Mouse (Mus musculus) testis, postnatal 14 days (tissue): ENCODE results near the gene Ankrd44.
"Not testable (repeated sequence)": the region's sequence is repeated elsewhere in the genome, so short reads cannot be mapped to it uniquely, and the experiment has no call there.

Source experiments
- DNase-seq: peaks from one replicate; pipeline ENCODE4 v3.0.0; 2021; ENCODE audit warnings: low spot score

The Ankrd44 gene

GRCm38 (mm10) chr1:54925971-54926771, at the start of gene Ankrd44:
TSS of gene Ankrd44 (minus strand) at chr1:54926387.
- DNase-seq: peak; percentile 69

DNA sequence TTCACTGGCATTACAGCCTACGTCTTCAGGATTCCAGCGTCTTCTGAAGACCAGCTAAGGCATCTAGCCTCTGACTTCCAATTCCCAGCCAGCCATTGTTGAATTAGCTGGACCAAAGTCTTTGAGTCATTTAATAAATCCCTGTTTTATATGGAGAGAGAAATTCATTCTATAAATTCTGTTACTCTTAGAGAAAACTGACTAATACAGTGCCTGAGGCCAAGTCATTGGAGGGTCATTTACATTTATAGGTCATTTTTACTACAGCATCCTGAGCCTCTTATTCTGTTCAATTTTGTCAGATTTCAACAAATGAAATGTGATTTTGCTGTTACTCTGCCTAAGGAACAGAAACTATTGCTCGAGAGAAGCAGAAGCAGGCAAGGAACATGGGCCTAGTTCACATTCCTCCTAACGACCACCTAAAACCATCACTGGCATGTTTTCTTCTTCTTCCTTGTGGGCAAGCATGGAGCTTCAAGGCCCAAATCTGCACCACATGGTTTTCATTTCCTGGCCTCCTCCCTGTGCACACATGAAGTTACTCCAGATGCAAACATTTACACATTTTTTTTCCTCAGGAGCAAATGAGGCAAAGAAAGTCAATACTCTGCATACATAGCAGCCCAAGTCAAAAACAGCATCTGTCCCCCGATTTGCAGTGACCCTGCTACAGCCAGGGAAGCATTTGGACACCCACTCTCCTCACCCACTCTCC, 45.7 kb upstream of the Ankrd44 start:
- DNase-seq: no peak

DNA sequence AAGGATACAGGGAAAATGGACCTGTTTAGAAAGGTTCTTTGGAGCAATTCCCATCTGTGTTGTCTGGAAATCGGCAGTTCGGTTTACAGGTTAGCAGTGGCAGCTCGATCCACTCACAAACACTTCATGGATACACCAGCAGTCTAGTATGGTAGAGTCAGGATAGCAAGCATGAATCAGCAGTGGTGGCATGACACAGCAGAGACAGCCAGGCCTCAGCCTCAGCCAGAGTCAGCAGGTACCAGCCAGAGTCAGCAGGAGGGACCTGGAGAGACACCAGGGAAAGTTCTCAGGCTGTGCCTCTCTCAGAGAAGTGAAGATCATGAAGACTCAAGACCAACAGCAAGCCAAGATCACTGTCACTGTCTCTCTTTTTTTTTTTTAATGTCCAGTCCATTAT, 40.7 kb upstream of the Ankrd44 start:
- DNase-seq: no peak

DNA sequence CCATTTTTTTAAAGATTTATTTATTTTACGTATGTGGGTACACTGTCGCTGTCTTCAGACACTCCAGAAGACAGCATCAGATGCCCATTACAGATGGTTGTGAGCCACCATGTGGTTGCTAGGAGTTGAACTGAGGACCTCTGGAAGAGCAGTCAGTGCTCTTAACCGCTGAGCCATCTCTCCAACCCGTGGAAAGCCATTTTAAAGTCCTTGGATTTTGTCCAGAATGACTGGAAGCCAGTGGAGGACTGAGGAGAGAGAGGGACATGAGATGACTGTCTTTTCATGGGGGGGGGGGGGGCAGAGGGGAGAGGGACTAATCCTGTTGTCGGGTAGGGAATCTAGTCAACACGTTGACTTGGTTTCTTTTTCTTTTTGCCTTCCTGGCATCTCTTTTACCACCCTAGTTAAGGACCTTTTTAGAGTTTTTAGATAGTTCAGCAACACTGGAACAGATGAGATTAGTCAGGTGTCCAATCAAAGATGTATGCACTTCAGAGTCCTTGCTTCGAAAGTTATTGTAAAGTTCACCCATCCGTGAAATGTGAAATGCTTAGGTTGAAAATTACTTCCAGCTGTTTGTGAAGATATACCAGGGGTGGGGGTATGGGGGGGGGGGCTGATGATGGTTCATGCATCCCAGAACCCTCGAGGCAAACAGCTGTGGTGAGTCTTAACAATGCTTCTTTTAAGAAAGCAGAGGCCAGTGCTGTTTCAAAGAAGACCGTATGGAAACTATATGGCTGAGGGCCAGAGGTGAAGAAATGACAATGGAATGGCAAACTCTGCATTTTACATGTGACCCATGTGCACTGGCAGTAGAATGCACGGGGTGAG, 39.2 kb upstream of the Ankrd44 start:
- no peak for DNase-seq

DNA sequence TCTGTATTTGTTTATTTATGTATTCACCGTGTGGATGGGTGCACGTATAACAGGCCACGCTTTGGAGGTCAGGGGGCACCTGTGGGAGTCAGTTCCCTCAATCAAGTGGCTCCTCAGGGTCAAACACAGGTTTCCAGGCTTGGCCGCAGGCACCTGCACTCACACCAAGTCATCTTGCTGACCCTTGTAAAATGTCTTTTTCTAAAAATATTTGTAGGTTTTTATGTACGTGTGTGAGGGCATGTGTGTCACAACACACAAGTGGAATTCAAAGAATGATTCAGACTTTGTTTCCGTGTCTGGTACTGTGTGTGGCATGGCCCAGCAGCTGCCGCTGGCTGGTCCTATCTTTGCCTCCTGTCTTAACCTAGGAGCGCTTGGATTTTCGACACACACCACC, 35.5 kb upstream of the Ankrd44 start:
- no peak for DNase-seq

DNA sequence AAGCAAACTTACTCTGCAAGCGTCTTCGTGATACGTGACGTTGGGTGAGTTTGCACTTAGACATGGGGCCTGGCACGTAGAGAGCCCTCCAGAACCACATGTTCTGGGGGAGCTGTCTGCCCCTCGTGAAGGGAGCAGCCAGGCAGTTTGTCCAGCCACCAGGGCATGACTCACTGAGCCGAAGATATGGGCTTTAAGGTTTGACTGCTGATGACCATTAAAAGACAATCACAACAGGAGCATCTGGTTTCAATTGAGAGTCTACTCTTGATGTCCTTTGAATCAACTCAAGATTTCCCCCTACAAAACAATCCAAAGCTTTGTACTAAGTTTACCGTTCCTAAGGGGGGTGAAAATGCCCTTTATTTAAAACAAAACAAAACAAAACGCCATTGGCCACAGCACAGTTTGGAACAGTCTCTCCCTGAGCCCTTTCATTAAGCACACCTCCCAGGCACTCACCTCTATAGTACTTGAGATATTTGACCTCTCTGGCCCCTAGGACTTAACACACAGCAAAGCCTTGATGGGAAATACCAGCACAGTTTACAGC, 34.5 kb upstream of the Ankrd44 start:
- no peak for DNase-seq

- DNase-seq: no peak
Observed at GRCm38 (mm10) chr1:54958525-54958924, 32.3 kb upstream of the Ankrd44 start.

- not testable (repeated sequence) for DNase-seq
Observed at GRCm38 (mm10) chr1:54956995-54957394, 30.8 kb upstream of the Ankrd44 start.

- DNase-seq: no peak
Observed at GRCm38 (mm10) chr1:54954856-54955255, 28.7 kb upstream of the Ankrd44 start.

- no peak for DNase-seq
Observed at GRCm38 (mm10) chr1:54944648-54945047, 18.5 kb upstream of the Ankrd44 start.

- no peak for DNase-seq
Observed at GRCm38 (mm10) chr1:54935466-54935865, 9.3 kb upstream of the Ankrd44 start.

DNA sequence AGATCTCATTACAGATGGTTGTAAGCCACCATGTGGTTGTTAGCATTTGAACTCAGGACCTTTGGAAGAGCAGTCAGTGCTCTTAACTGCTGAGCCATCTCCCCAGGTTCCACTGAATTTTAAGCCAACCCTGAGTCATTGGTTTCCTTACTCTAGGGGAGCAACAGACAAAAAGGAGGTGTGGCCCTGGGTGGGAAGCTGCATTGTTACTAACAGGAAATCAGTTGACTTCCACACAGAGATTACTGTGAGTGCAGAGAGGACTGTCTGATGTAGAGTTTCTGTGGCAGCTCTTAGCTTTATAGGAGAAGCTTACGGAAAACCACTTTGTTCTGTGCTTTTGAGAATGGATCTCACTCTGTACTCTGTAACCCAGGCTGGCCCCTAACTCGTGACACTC, 8.7 kb upstream of the Ankrd44 start:
- DNase-seq: no peak

GRCm38 (mm10) chr1:54933646-54934045, 7.5 kb upstream of the Ankrd44 start:
- DNase-seq: no peak

- DNase-seq: no peak
Observed at GRCm38 (mm10) chr1:54932456-54933115, 6.4 kb upstream of the Ankrd44 start.

DNA sequence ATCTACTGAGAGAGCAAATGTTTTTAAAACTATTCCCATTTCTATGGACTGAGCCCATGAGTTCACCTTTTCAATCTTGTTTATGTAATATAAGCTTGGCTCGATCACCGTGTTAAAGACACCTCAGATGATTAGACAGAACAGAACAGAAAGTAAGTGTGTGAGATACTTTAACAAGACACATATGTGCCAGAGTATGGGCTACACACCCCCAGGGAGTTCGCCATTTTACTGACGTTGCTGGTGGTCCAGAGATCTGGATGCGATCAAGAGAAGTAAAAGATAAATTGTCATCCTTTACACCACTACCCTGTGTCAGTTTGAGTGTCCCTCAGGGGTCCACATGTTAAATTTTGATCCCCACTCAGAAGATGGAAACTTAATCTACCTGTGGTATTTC, 5.0 kb upstream of the Ankrd44 start:
- no peak for DNase-seq

DNA sequence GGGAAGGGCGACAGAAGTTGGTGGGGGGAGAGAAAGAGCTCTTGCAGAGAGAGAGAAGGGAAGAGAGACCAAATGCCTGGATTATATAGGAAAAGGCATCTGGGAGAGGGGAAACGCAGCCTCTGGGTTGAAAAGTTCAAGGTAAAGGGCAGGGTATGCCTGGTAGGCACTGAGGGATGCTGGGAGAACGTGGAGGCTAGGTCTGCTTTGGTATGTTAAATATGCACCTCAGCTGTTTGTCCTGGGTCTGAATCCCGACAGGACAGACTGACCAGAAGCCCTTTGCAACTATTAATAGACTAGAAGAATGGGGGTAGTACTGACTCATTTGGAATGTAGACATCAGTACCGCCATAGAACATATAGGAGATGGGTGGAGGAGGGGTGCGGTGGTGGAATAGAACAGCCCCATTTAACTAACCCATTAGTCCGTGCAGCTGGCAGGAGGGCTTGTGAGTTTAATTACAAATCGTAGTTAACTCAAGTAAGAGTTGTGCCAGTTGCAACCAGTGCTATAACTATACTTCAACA, 4.5 kb upstream of the Ankrd44 start:
- no peak for DNase-seq

DNA sequence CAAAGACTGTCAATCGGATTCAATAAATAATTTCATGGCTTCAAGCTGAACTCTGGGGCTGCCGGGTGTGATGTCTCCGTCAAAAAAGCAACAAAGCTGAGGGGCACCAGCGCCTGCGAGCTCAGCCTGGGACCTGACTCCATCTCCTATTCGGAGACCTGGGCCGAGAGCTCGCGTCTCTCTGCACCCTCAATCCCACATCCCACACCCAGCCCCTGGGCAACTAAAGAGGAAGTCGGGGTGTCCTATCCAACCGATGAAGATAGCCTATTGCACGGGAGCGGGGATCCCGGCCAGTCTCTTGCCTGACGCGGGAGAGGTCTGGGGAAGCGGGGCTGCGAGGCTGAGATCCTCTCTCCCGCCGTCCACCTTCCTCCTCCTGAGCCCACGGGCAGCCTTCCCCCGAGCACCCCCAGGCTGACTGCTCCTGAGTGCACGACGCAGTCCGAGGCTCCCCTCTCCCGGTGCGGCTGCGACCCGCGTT, 694 bp downstream of the Ankrd44 start:
- DNase-seq: peak; percentile 9

DNA sequence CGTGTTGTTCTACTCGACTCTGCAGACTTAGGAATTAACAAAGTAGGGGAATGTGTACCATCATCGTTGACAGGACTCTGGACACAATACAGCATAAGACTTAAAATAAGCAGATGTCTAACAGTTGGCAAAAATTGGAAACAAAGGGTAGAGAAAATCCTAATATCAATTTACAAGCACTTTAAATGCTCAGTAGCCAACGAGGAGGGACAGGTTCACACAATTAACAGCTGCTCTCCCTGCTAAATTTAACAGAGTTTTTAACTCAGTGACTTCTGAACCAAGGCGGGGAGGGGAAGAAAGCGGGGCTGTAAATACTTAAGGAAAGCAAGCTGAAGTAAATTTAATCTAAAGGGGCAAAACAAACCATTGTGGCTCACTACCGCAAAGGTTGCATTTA, 1.4 kb downstream of the Ankrd44 start:
- no peak for DNase-seq

GRCm38 (mm10) chr1:54924309-54924685, 1.9 kb downstream of the Ankrd44 start:
- no peak for DNase-seq

DNA sequence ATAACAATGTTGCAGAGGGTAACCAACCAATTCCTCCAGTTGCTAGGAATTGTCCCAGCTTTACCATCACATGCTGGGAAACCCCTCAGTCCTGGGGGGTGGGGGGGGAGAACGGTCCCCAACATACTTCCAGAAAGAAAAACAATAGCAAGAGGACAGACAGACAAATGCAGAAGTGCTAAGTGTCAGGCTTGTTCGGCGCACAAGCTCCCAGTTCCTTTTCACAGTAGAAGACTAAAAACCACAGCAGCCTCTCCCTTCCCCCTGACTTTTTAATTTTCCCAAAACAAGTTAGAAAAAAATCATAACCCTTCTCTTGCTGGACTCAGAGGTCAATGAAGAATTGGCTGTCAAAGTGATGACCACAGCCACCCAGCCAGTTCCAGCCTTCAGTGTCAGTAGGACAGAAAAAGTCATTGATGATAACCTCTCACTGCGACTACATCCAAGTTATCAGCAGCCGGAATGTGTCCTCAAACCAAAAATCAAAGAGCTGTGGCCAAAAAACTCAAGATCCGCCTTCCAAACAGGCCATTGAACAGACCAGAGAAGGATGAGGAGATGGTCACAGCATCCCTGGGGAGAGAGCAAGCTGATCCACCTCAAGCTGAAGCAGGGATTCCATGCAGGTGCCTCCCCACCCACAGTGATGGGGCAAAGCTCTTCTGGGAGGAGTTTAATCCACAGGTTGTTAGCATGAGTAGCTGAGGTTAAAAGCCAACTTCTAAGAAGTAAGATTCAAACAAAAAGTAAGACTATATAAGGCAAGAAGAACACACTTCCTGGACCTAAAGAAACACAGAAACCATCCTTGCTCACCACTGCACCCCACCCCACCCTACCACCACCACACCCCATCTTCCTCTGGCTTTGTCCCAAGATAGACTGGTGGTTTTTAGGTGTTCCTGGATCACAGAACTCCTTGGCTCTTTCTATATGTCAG, 2.5 kb downstream of the Ankrd44 start:
- DNase-seq: no peak
